In genomic region chr4:151224017-151224416, GRCm38 (mm10) we compare ENCODE assay signal across 27 mouse cellular contexts.
DNase-seq lines count a peak whose midpoint lies in the region; ATAC-seq lines count a peak whose summit lies in the region.
"Had no signal": no experiment of that assay in that cellular context is flagged by ENCODE, and none has a peak within 500 bp of the region (broad histone marks: within the 10 kb centered on the region; RNA-seq: fewer than 3 reads in every experiment).

No protein-coding gene starts in this region.

- no peaks in the 10 kb centered on the region for H3K9me3 ChIP-seq in heart, embryonic 10.5 days
- H3K9me3 ChIP-seq: forebrain, embryonic 13.5 days; heart, embryonic 15.5 days; kidney, embryonic 15.5 days; limb, embryonic 10.5 days; liver, embryonic 15.5 days; lung, embryonic 15.5 days; megakaryocyte, embryonic 14.5 days; neural tube, embryonic 12.5 days had no signal

- intact Hi-C loops in left cerebral cortex, postnatal 36 days (cut with DNase I), result no loop called here

- peak; percentile 92 for ATAC-seq in frontal cortex, adult (ENCODE audit: low TSS enrichment)
- ATAC-seq: forebrain, embryonic 13.5 days had no signal

- DNase-seq in frontal cortex, postnatal 10 days (ENCODE audit: low spot score in 2 of 2), result no peak
- DNase-seq in layer of hippocampus, adult 9-11 months, result peak; percentile 62
- DNase-seq in layer of hippocampus, postnatal 36 days, result no peak
- DNase-seq in frontal cortex, postnatal 25 days (ENCODE audit: low spot score in 2 of 2), result peak; percentile 29 to 43
- DNase-seq in left cerebral cortex, postnatal 36 days (ENCODE audit: low spot score in 2 of 2), result peak; percentile 61 to 77
- DNase-seq in heart, embryonic 10.5 days (ENCODE audit: low spot score), result no peak
- DNase-seq in T-cell, adult 2 months (ENCODE audit: low spot score), result no peak
- DNase-seq: adrenal gland, postnatal 10 days; cerebellum, adult 2 months; cerebellum, postnatal 36 days; embryo, embryonic 11 days; gastrocnemius, postnatal 25 days; heart, postnatal 4 days; kidney, postnatal 36 days; liver; lung, postnatal 36 days; retina, postnatal 1 day; thymus, postnatal 14 days had no signal

- H3K27ac ChIP-seq in heart, embryonic 10.5 days, result no peak overlapping the region
- H3K27ac ChIP-seq: heart, embryonic 15.5 days; kidney, embryonic 15.5 days; limb, embryonic 10.5 days; liver, embryonic 15.5 days; lung, embryonic 15.5 days; neural tube, embryonic 12.5 days had no signal

- 72% methylated on average over 12 of the region's 12 CpGs for WGBS in heart, embryonic 10.5 days

- no peaks in the 10 kb centered on the region for H3K36me3 ChIP-seq in heart, embryonic 10.5 days
- H3K36me3 ChIP-seq: heart, embryonic 15.5 days; kidney, embryonic 15.5 days; limb, embryonic 10.5 days; liver, embryonic 15.5 days; lung, embryonic 15.5 days; neural tube, embryonic 12.5 days had no signal

- peaks cover 33% of the 10 kb centered on the region for H3K27me3 ChIP-seq in heart, embryonic 10.5 days (ENCODE audit: insufficient read depth, poor library complexity, severe bottlenecking)
- H3K27me3 ChIP-seq: heart, embryonic 15.5 days; liver, embryonic 15.5 days; lung, embryonic 15.5 days; megakaryocyte, embryonic 14.5 days had no signal

- H3K4me3 ChIP-seq in heart, embryonic 10.5 days, result no peak overlapping the region
- H3K4me3 ChIP-seq: forebrain, embryonic 13.5 days; heart, embryonic 15.5 days; kidney, embryonic 15.5 days; limb, embryonic 10.5 days; liver, embryonic 15.5 days; lung, embryonic 15.5 days; megakaryocyte, embryonic 14.5 days; neural tube, embryonic 12.5 days had no signal

- H3K4me1 ChIP-seq in heart, embryonic 10.5 days, result peaks cover 22% of the 10 kb centered on the region
- H3K4me1 ChIP-seq: megakaryocyte, embryonic 14.5 days had no signal

Comparison
In these comparisons a context has a peak if more than half of its experiments do, and no peak if none do; other contexts are left out.
1. DNase-seq: peak in layer of hippocampus, adult 9-11 months (single experiment), frontal cortex, postnatal 25 days (2 of 2) and left cerebral cortex, postnatal 36 days (2 of 2); none in frontal cortex, postnatal 10 days (0 of 2), layer of hippocampus, postnatal 36 days (0 of 2), heart, embryonic 10.5 days (single experiment) and T-cell, adult 2 months (single experiment).